Mouse (Mus musculus) neural tube, embryonic 12.5 days (tissue): ENCODE results near the gene Cacna1d. TPM values are rescaled to one million over a fixed set of nuclear protein-coding genes. Genes with fewer than 3 reads are reported as not detected.

Experiments used
- ATAC-seq: fragments of 200-750 bp; cut with Nextera tagmentation; 2 replicates; pipeline ENCODE4 v1.8.0; 2017; ENCODE audit warnings: low read depth, mild to moderate bottlenecking, moderate TSS enrichment, moderate library complexity; ENCODE audit not compliant: low FRiP score
- H3K27ac ChIP-seq: fragments of 300-500 bp; sonication (generic); 2 replicates; pipeline ENCODE4 v1.5.1; 2016
- H3K27me3 ChIP-seq: fragments of 300-500 bp; sonication (generic); replicated peaks from 2 replicates; pipeline ENCODE4 v1.6.1; 2016; ENCODE audit warnings: mild to moderate bottlenecking
- H3K36me3 ChIP-seq: fragments of 300-500 bp; sonication (generic); 2 replicates; pipeline ENCODE4 v1.6.1; 2016; ENCODE audit warnings: mild to moderate bottlenecking
- H3K4me1 ChIP-seq: fragments of 300-500 bp; sonication (generic); 2 replicates; pipeline ENCODE4 v1.6.1; 2016
- H3K4me2 ChIP-seq: fragments of 300-500 bp; sonication (generic); replicated peaks from 2 replicates; pipeline ENCODE4 v1.6.1; 2016; ENCODE audit warnings: mild to moderate bottlenecking
- H3K4me3 ChIP-seq: fragments of 300-500 bp; sonication (generic); 2 replicates; pipeline ENCODE4 v1.5.1; 2016
- H3K9ac ChIP-seq: fragments of 300-500 bp; sonication (generic); 2 replicates; pipeline ENCODE4 v1.6.1; 2016; ENCODE audit warnings: mild to moderate bottlenecking
- H3K9me3 ChIP-seq: fragments of 300-500 bp; sonication (generic); 2 replicates; pipeline ENCODE4 v1.6.1; 2016; ENCODE audit warnings: mild to moderate bottlenecking
- WGBS: fragments of 180-500 bp; shearing (Covaris S2); methylation state at CpG from one replicate; pipeline ENCODE4 v1.1.7; 2016; 5-methylcytosine and 5-hydroxymethylcytosine counted together
- polyA plus RNA-seq: library from polyadenylated mRNA; unstranded; fragments of >200 nt; fragmentation: Nextera tagmentation; extraction: Ambion mirVana; gene quantifications from 2 replicates; pipeline ENCODE4 v1.2.1, GENCODE M21; 2016

Gene Cacna1d
- polyA plus RNA-seq, 1 experiment from 2014 or later: 3.0 TPM

GRCm38 (mm10) chr14:30360004-30360403 is 131.3 kb downstream of the Cacna1d start:
- Histone ChIP-seq H3K27ac (no peak overlapping the region), H3K4me1 (no peaks in the 10 kb centered on the region), H3K27me3 (0 out of 2 replicates have a peak, but pooled peaks cover under 1% of the 10 kb centered on the region), H3K9me3 (no peaks in the 10 kb centered on the region), H3K9ac (no peak overlapping the region), H3K36me3 (no peaks in the 10 kb centered on the region), H3K4me3 (no peak overlapping the region), H3K4me2 (no peak overlapping the region)
- WGBS: 84% methylated on average over 6 of the region's 6 CpGs
- ATAC-seq: no peak

GRCm38 (mm10) chr14:30358028-30358427 is 133.2 kb downstream of the Cacna1d start:
- Histone ChIP-seq H3K9ac (no peak overlapping the region), H3K9me3 (no peaks in the 10 kb centered on the region), H3K4me1 (peaks cover 4% of the 10 kb centered on the region; the same call in 1 of the 2 replicates), H3K27me3 (peaks cover 13% of the 10 kb centered on the region; the same call in 1 of the 2 replicates), H3K27ac (no peak overlapping the region), H3K36me3 (no peaks in the 10 kb centered on the region), H3K4me3 (no peak overlapping the region), H3K4me2 (no peak overlapping the region)
- WGBS: 80% methylated on average over 1 of the region's 1 CpGs
- no peak for ATAC-seq

- 77% methylated on average over 3 of the region's 3 CpGs for WGBS
- Histone ChIP-seq H3K36me3 (no peaks in the 10 kb centered on the region), H3K4me1 (peaks cover 18% of the 10 kb centered on the region), H3K27ac (no peak overlapping the region), H3K4me2 (no peak overlapping the region), H3K4me3 (no peak overlapping the region), H3K27me3 (peaks cover 21% of the 10 kb centered on the region), H3K9me3 (no peaks in the 10 kb centered on the region), H3K9ac (no peak overlapping the region)
- ATAC-seq: no peak
Observed at GRCm38 (mm10) chr14:30356456-30356855, 134.8 kb downstream of the Cacna1d start.

GRCm38 (mm10) chr14:30354761-30355160 is 136.5 kb downstream of the Cacna1d start:
- 51% methylated on average over 3 of the region's 3 CpGs for WGBS
- no peak for ATAC-seq
- no peak overlapping the region for H3K4me2 ChIP-seq
- no peak overlapping the region for H3K9ac ChIP-seq
- H3K36me3 ChIP-seq: no peaks in the 10 kb centered on the region
- H3K9me3 ChIP-seq: no peaks in the 10 kb centered on the region
- H3K27ac ChIP-seq: no peak overlapping the region
- peaks cover 24% of the 10 kb centered on the region for H3K27me3 ChIP-seq
- peaks cover 18% of the 10 kb centered on the region for H3K4me1 ChIP-seq
- no peak overlapping the region for H3K4me3 ChIP-seq

- Histone ChIP-seq H3K4me3 (peak overlapping the region; percentile 58), H3K9me3 (no peaks in the 10 kb centered on the region), H3K4me1 (peaks cover 18% of the 10 kb centered on the region), H3K27ac (no peak overlapping the region), H3K36me3 (no peaks in the 10 kb centered on the region), H3K9ac (peak overlapping the region; percentile 73), H3K4me2 (peak overlapping the region; percentile 83), H3K27me3 (peaks cover 24% of the 10 kb centered on the region)
- 5% methylated on average over 8 of the region's 8 CpGs for WGBS
- no peak; the same call in 1 of the 2 replicates for ATAC-seq
Observed at GRCm38 (mm10) chr14:30354127-30354463, 137.2 kb downstream of the Cacna1d start.

GRCm38 (mm10) chr14:30353291-30354126 is 137.7 kb downstream of the Cacna1d start:
- Histone ChIP-seq H3K9me3 (no peaks in the 10 kb centered on the region), H3K27me3 (peaks cover 24% of the 10 kb centered on the region), H3K4me2 (peak overlapping the region; percentile 83), H3K9ac (peak overlapping the region; percentile 73), H3K4me1 (peaks cover 18% of the 10 kb centered on the region), H3K4me3 (peak overlapping the region; percentile 58), H3K36me3 (no peaks in the 10 kb centered on the region), H3K27ac (no peak overlapping the region)
- WGBS: under 1% methylated on average over 61 of the region's 114 CpGs
- peak; percentile 64; the same call in 1 of the 2 replicates for ATAC-seq

GRCm38 (mm10) chr14:30352951-30353270 is 138.3 kb downstream of the Cacna1d start:
- under 1% methylated on average over 10 of the region's 10 CpGs for WGBS
- no peak for ATAC-seq
- peaks cover 24% of the 10 kb centered on the region for H3K27me3 ChIP-seq
- no peak overlapping the region for H3K27ac ChIP-seq
- H3K4me2 ChIP-seq: peak overlapping the region; percentile 67
- peaks cover 18% of the 10 kb centered on the region for H3K4me1 ChIP-seq
- H3K36me3 ChIP-seq: no peaks in the 10 kb centered on the region
- H3K4me3 ChIP-seq: peak overlapping the region; percentile 58
- peak overlapping the region; percentile 44 for H3K9ac ChIP-seq
- no peaks in the 10 kb centered on the region for H3K9me3 ChIP-seq

- H3K4me2 ChIP-seq: peak overlapping the region; percentile 67
- H3K9ac ChIP-seq: peak overlapping the region; percentile 44
- no peak overlapping the region for H3K27ac ChIP-seq
- ATAC-seq: 0 out of 2 replicates have a peak, but pooled peaks have one; percentile 39
- H3K27me3 ChIP-seq: peaks cover 24% of the 10 kb centered on the region
- no peaks in the 10 kb centered on the region for H3K9me3 ChIP-seq
- 3% methylated on average over 31 of the region's 31 CpGs for WGBS
- peak overlapping the region; percentile 58 for H3K4me3 ChIP-seq
- no peaks in the 10 kb centered on the region for H3K36me3 ChIP-seq
- H3K4me1 ChIP-seq: peaks cover 18% of the 10 kb centered on the region
Observed at GRCm38 (mm10) chr14:30352061-30352950, 138.9 kb downstream of the Cacna1d start.

GRCm38 (mm10) chr14:30350285-30350684 is 141.0 kb downstream of the Cacna1d start:
- 85% methylated on average over 6 of the region's 6 CpGs for WGBS

GRCm38 (mm10) chr14:30344948-30345865 is 146.0 kb downstream of the Cacna1d start:
- ATAC-seq: no peak
- H3K9me3 ChIP-seq: no peaks in the 10 kb centered on the region
- no peak overlapping the region for H3K9ac ChIP-seq

More at GRCm38 (mm10) chr14:30350285-30350684, 141.0 kb downstream of the Cacna1d start:
- H3K9me3 ChIP-seq: no peaks in the 10 kb centered on the region
- H3K4me3 ChIP-seq: no peak overlapping the region
- no peaks in the 10 kb centered on the region for H3K36me3 ChIP-seq
- H3K4me1 ChIP-seq: peaks cover 18% of the 10 kb centered on the region
- no peak for ATAC-seq
- no peak overlapping the region for H3K9ac ChIP-seq
- H3K27me3 ChIP-seq: peaks cover 24% of the 10 kb centered on the region
- H3K4me2 ChIP-seq: no peak overlapping the region
- H3K27ac ChIP-seq: no peak overlapping the region

GRCm38 (mm10) chr14:30343740-30344139 is 147.5 kb downstream of the Cacna1d start:
- 83% methylated on average over 7 of the region's 7 CpGs for WGBS
- no peak overlapping the region for H3K4me3 ChIP-seq

More at GRCm38 (mm10) chr14:30344948-30345865, 146.0 kb downstream of the Cacna1d start:
- Histone ChIP-seq H3K27ac (no peak overlapping the region), H3K36me3 (no peaks in the 10 kb centered on the region), H3K4me1 (no peaks in the 10 kb centered on the region), H3K4me2 (no peak overlapping the region), H3K4me3 (no peak overlapping the region), H3K27me3 (no peaks in the 10 kb centered on the region)
- 81% methylated on average over 8 of the region's 8 CpGs for WGBS

More at GRCm38 (mm10) chr14:30343740-30344139, 147.5 kb downstream of the Cacna1d start:
- H3K27me3 ChIP-seq: no peaks in the 10 kb centered on the region
- H3K4me1 ChIP-seq: no peaks in the 10 kb centered on the region
- H3K36me3 ChIP-seq: no peaks in the 10 kb centered on the region
- H3K4me2 ChIP-seq: no peak overlapping the region
- no peaks in the 10 kb centered on the region for H3K9me3 ChIP-seq
- ATAC-seq: no peak
- H3K27ac ChIP-seq: no peak overlapping the region
- H3K9ac ChIP-seq: no peak overlapping the region
